Mouse (Mus musculus): ENCODE results near the gene Fthl17f. TPM values are rescaled to one million over a fixed set of nuclear protein-coding genes. Genes with fewer than 3 reads are reported as not detected.
"Not testable (repeated sequence)": the region's sequence is repeated elsewhere in the genome, so short reads cannot be mapped to it uniquely, and the experiment has no call there.

The Fthl17f gene
- polyA plus RNA-seq (2012; rRNA removed), result not detected in 2 replicates

GRCm38 (mm10) chrX:9062715-9063114, at the start of gene Fthl17f:
Gene Fthl17f, plus strand, starts transcription at chrX:9063015.
- not testable (repeated sequence) for DNase-seq (ENCODE audit: extremely low spot score in 1 of 2, low spot score in 1 of 2)

GRCm38 (mm10) chrX:9016079-9016478, 46.7 kb upstream of the Fthl17f start:
- no peak for DNase-seq (ENCODE audit: extremely low spot score in 1 of 2, low spot score in 1 of 2)

- DNase-seq (ENCODE audit: extremely low spot score in 1 of 2, low spot score in 1 of 2), result no peak
Observed at GRCm38 (mm10) chrX:9019481-9019880, 43.3 kb upstream of the Fthl17f start.

- DNase-seq (ENCODE audit: extremely low spot score in 1 of 2, low spot score in 1 of 2), result not testable (repeated sequence)
Observed at GRCm38 (mm10) chrX:9033193-9033592, 29.6 kb upstream of the Fthl17f start, which contains the start of gene Fthl17e. Gene Fthl17e, plus strand, starts transcription at chrX:9033493.

GRCm38 (mm10) chrX:9041611-9042010, 21.2 kb upstream of the Fthl17f start:
- peak in 1 of 2 experiments; percentile 6 for DNase-seq (ENCODE audit: extremely low spot score in 1 of 2, low spot score in 1 of 2)

GRCm38 (mm10) chrX:9060952-9061351, 1.9 kb upstream of the Fthl17f start:
- peak; percentile 42 to 98 for DNase-seq (ENCODE audit: extremely low spot score in 1 of 2, low spot score in 1 of 2)

GRCm38 (mm10) chrX:9062101-9062500, 714 bp upstream of the Fthl17f start:
- no peak for DNase-seq (ENCODE audit: extremely low spot score in 1 of 2, low spot score in 1 of 2)

- peak; percentile 70 to 79 for DNase-seq (ENCODE audit: extremely low spot score in 1 of 2, low spot score in 1 of 2)
Observed at GRCm38 (mm10) chrX:9077699-9078098, 14.9 kb downstream of the Fthl17f start.

GRCm38 (mm10) chrX:9095066-9095465, 32.3 kb downstream of the Fthl17f start:
- not testable (repeated sequence) for DNase-seq (ENCODE audit: extremely low spot score in 1 of 2, low spot score in 1 of 2)

GRCm38 (mm10) chrX:9104262-9104661, 41.4 kb downstream of the Fthl17f start, which contains the start of gene 4930402K13Rik:
Gene 4930402K13Rik, plus strand, starts transcription at chrX:9104562.
- no peak for DNase-seq (ENCODE audit: extremely low spot score in 1 of 2, low spot score in 1 of 2)

- DNase-seq (ENCODE audit: extremely low spot score in 1 of 2, low spot score in 1 of 2), result no peak
Observed at GRCm38 (mm10) chrX:9110381-9110780, 47.6 kb downstream of the Fthl17f start.

Other genes starting within 250 kb of the Fthl17f start
- gene Gm6592, start 219.0 kb upstream of the Fthl17f start, polyA plus RNA-seq (2012; rRNA removed), result not detected in 2 replicates
- gene Gm5751, start 188.8 kb upstream of the Fthl17f start, polyA plus RNA-seq (2012; rRNA removed), result not detected in 2 replicates
- 20.0 and 20.4 TPM in 2 replicates for gene B630019K06Rik, start 170.6 kb upstream of the Fthl17f start, polyA plus RNA-seq (2012; rRNA removed)
- gene Fthl17b, start 100.0 kb upstream of the Fthl17f start, polyA plus RNA-seq (2012; rRNA removed), result not detected in 2 replicates
- not detected in 2 replicates for gene Fthl17c, start 86.5 kb upstream of the Fthl17f start, polyA plus RNA-seq (2012; rRNA removed)
- gene Fthl17d, start 76.3 kb upstream of the Fthl17f start, polyA plus RNA-seq (2012; rRNA removed), result not detected in 2 replicates
- not detected in 2 replicates for gene Fthl17e, start 29.5 kb upstream of the Fthl17f start, polyA plus RNA-seq (2012; rRNA removed)
- gene 4930402K13Rik, start 41.5 kb downstream of the Fthl17f start, polyA plus RNA-seq (2012; rRNA removed), result not detected in 2 replicates
- gene Lancl3, start 136.9 kb downstream of the Fthl17f start, polyA plus RNA-seq (2012; rRNA removed), result 2.9 and 3.0 TPM in 2 replicates
- not detected in 2 replicates for gene Gm14862, start 193.9 kb downstream of the Fthl17f start, polyA plus RNA-seq (2012; rRNA removed)
- 7.5 and 8.3 TPM in 2 replicates for gene Xk, start 209.7 kb downstream of the Fthl17f start, polyA plus RNA-seq (2012; rRNA removed)
- 0.34 and 0.58 TPM in 2 replicates for gene H2al1m, start 220.7 kb downstream of the Fthl17f start, polyA plus RNA-seq (2012; rRNA removed)